Mouse (Mus musculus) heart, embryonic 12.5 days (tissue): Measurements from ENCODE around the gene Map1b. TPM values are rescaled to one million over a fixed set of nuclear protein-coding genes. Genes with fewer than 3 reads are reported as not detected.

Experiments used
- ATAC-seq: fragments of 200-750 bp; cut with Nextera tagmentation; 2 replicates; pipeline ENCODE4 v1.8.0; 2017; ENCODE audit warnings: moderate TSS enrichment, moderate library complexity; ENCODE audit not compliant: insufficient number of reproducible peaks, low FRiP score
- H3K27ac ChIP-seq: fragments of 300-500 bp; sonication (generic); 2 replicates; pipeline ENCODE4 v1.5.1; 2016; ENCODE audit warnings: mild to moderate bottlenecking, moderate library complexity; ENCODE audit not compliant: poor library complexity, severe bottlenecking
- H3K27me3 ChIP-seq: fragments of 300-500 bp; sonication (generic); replicated peaks from 2 replicates; pipeline ENCODE4 v1.6.1; 2016; ENCODE audit warnings: mild to moderate bottlenecking, moderate library complexity
- H3K36me3 ChIP-seq: fragments of 300-500 bp; sonication (generic); 2 replicates; pipeline ENCODE4 v1.6.1; 2016; ENCODE audit warnings: mild to moderate bottlenecking, moderate library complexity
- H3K4me1 ChIP-seq: fragments of 300-500 bp; sonication (generic); replicated peaks from 2 replicates; pipeline ENCODE4 v1.6.1; 2016; ENCODE audit warnings: mild to moderate bottlenecking
- H3K4me2 ChIP-seq: fragments of 300-500 bp; sonication (generic); 2 replicates; pipeline ENCODE4 v1.6.1; 2016; ENCODE audit warnings: mild to moderate bottlenecking, moderate library complexity
- H3K4me3 ChIP-seq: fragments of 300-500 bp; sonication (generic); 2 replicates; pipeline ENCODE4 v1.5.1; 2016; ENCODE audit warnings: mild to moderate bottlenecking
- H3K9ac ChIP-seq: fragments of 300-500 bp; sonication (generic); 2 replicates; pipeline ENCODE4 v1.6.1; 2016; ENCODE audit warnings: mild to moderate bottlenecking, moderate library complexity
- H3K9me3 ChIP-seq: fragments of 300-500 bp; sonication (generic); replicated peaks from 2 replicates; pipeline ENCODE4 v1.6.1; 2016; ENCODE audit warnings: mild to moderate bottlenecking, moderate library complexity
- WGBS: fragments of 180-500 bp; shearing (Covaris S2); methylation state at CpG from one replicate; pipeline ENCODE4 v1.1.7; 2016; 5-methylcytosine and 5-hydroxymethylcytosine counted together
- polyA plus RNA-seq: library from polyadenylated mRNA; unstranded; fragments of >200 nt; fragmentation: Nextera tagmentation; extraction: Ambion mirVana; gene quantifications from 2 replicates; pipeline ENCODE4 v1.2.1, GENCODE M21; 2016

The Map1b gene
- polyA plus RNA-seq, 1 experiment from 2014 or later = 151 TPM

GRCm38 (mm10) chr13:99447002-99447401, 69.3 kb downstream of the Map1b start:
- no peak overlapping the region for H3K27ac ChIP-seq
- H3K9ac ChIP-seq = no peak overlapping the region
- no peaks in the 10 kb centered on the region for H3K27me3 ChIP-seq
- H3K36me3 ChIP-seq = peaks cover 21% of the 10 kb centered on the region
- no peak for ATAC-seq
- WGBS = 77% methylated on average over 7 of the region's 7 CpGs
- no peaks in the 10 kb centered on the region for H3K9me3 ChIP-seq
- no peak overlapping the region for H3K4me2 ChIP-seq
- H3K4me3 ChIP-seq = no peak overlapping the region
- H3K4me1 ChIP-seq = peaks cover 35% of the 10 kb centered on the region

- H3K4me1 ChIP-seq = peaks cover 26% of the 10 kb centered on the region
- no peaks in the 10 kb centered on the region for H3K9me3 ChIP-seq
- no peak overlapping the region for H3K27ac ChIP-seq
- WGBS = 13% methylated on average over 6 of the region's 6 CpGs
- H3K9ac ChIP-seq = no peak overlapping the region
- no peak; the same call in 1 of the 2 replicates for ATAC-seq
- H3K4me3 ChIP-seq = no peak overlapping the region
- H3K36me3 ChIP-seq = peaks cover 40% of the 10 kb centered on the region
- H3K27me3 ChIP-seq = no peaks in the 10 kb centered on the region
- no peak overlapping the region for H3K4me2 ChIP-seq
Measured at GRCm38 (mm10) chr13:99444880-99445279, 71.5 kb downstream of the Map1b start.

GRCm38 (mm10) chr13:99444431-99444871, 71.9 kb downstream of the Map1b start:
- Histone ChIP-seq H3K36me3 (peaks cover 44% of the 10 kb centered on the region), H3K9me3 (no peaks in the 10 kb centered on the region), H3K27me3 (no peaks in the 10 kb centered on the region), H3K4me3 (no peak overlapping the region), H3K4me2 (no peak overlapping the region), H3K4me1 (peaks cover 22% of the 10 kb centered on the region), H3K27ac (no peak overlapping the region), H3K9ac (no peak overlapping the region)
- WGBS = 35% methylated on average over 10 of the region's 10 CpGs
- no peak for ATAC-seq

GRCm38 (mm10) chr13:99443484-99444175, 72.7 kb downstream of the Map1b start:
- ATAC-seq = no peak
- Histone ChIP-seq H3K27me3 (no peaks in the 10 kb centered on the region), H3K27ac (no peak overlapping the region), H3K36me3 (peaks cover 49% of the 10 kb centered on the region), H3K4me2 (no peak overlapping the region), H3K4me3 (no peak overlapping the region), H3K4me1 (peaks cover 21% of the 10 kb centered on the region), H3K9ac (no peak overlapping the region), H3K9me3 (no peaks in the 10 kb centered on the region)
- 81% methylated on average over 7 of the region's 7 CpGs for WGBS

GRCm38 (mm10) chr13:99442434-99443249, 73.7 kb downstream of the Map1b start:
- H3K4me3 ChIP-seq = no peak overlapping the region
- 77% methylated on average over 12 of the region's 12 CpGs for WGBS
- no peak for ATAC-seq
- H3K4me2 ChIP-seq = no peak overlapping the region
- peaks cover 22% of the 10 kb centered on the region for H3K4me1 ChIP-seq
- no peaks in the 10 kb centered on the region for H3K27me3 ChIP-seq
- H3K9me3 ChIP-seq = no peaks in the 10 kb centered on the region
- no peak overlapping the region for H3K9ac ChIP-seq
- H3K36me3 ChIP-seq = peaks cover 52% of the 10 kb centered on the region
- no peak overlapping the region for H3K27ac ChIP-seq

- WGBS = 77% methylated on average over 18 of the region's 18 CpGs
- peaks cover 57% of the 10 kb centered on the region for H3K36me3 ChIP-seq
- H3K4me3 ChIP-seq = no peak overlapping the region
- no peak overlapping the region for H3K4me2 ChIP-seq
- H3K27ac ChIP-seq = no peak overlapping the region
- H3K9me3 ChIP-seq = no peaks in the 10 kb centered on the region
- H3K9ac ChIP-seq = no peak overlapping the region
- H3K4me1 ChIP-seq = peaks cover 14% of the 10 kb centered on the region
- no peak for ATAC-seq
- H3K27me3 ChIP-seq = no peaks in the 10 kb centered on the region
Measured at GRCm38 (mm10) chr13:99441700-99442433, 74.5 kb downstream of the Map1b start.

- no peak overlapping the region for H3K4me3 ChIP-seq
- H3K9ac ChIP-seq = no peak overlapping the region
- H3K4me2 ChIP-seq = no peak overlapping the region
- H3K4me1 ChIP-seq = peaks cover 12% of the 10 kb centered on the region
- H3K9me3 ChIP-seq = no peaks in the 10 kb centered on the region
- 86% methylated on average over 2 of the region's 2 CpGs for WGBS
- H3K27ac ChIP-seq = no peak overlapping the region
- ATAC-seq = no peak
- no peaks in the 10 kb centered on the region for H3K27me3 ChIP-seq
- H3K36me3 ChIP-seq = peaks cover 68% of the 10 kb centered on the region
Measured at GRCm38 (mm10) chr13:99440228-99440627, 76.1 kb downstream of the Map1b start.

- Histone ChIP-seq H3K4me2 (no peak overlapping the region), H3K9me3 (no peaks in the 10 kb centered on the region), H3K27ac (no peak overlapping the region), H3K36me3 (peaks cover 76% of the 10 kb centered on the region), H3K4me1 (0 out of 2 replicates have a peak, but pooled peaks cover 5% of the 10 kb centered on the region), H3K4me3 (no peak overlapping the region), H3K9ac (no peak overlapping the region), H3K27me3 (no peaks in the 10 kb centered on the region)
- WGBS = 85% methylated on average over 5 of the region's 5 CpGs
- no peak for ATAC-seq
Measured at GRCm38 (mm10) chr13:99439357-99439756, 77.0 kb downstream of the Map1b start.

- Histone ChIP-seq H3K4me3 (no peak overlapping the region), H3K27ac (no peak overlapping the region), H3K4me2 (no peak overlapping the region), H3K27me3 (no peaks in the 10 kb centered on the region), H3K9me3 (no peaks in the 10 kb centered on the region), H3K9ac (no peak overlapping the region), H3K36me3 (peaks cover 85% of the 10 kb centered on the region), H3K4me1 (0 out of 2 replicates have a peak, but pooled peaks cover 3% of the 10 kb centered on the region)
- no peak for ATAC-seq
Measured at GRCm38 (mm10) chr13:99437051-99437450, 79.3 kb downstream of the Map1b start.

GRCm38 (mm10) chr13:99434494-99434893, 81.8 kb downstream of the Map1b start:
- Histone ChIP-seq H3K27me3 (no peaks in the 10 kb centered on the region), H3K9ac (no peak overlapping the region), H3K9me3 (no peaks in the 10 kb centered on the region), H3K4me2 (no peak overlapping the region), H3K4me1 (0 out of 2 replicates have a peak, but pooled peaks cover 3% of the 10 kb centered on the region), H3K4me3 (no peak overlapping the region), H3K36me3 (peaks cover 85% of the 10 kb centered on the region), H3K27ac (no peak overlapping the region)
- no peak for ATAC-seq
- WGBS = 90% methylated on average over 9 of the region's 9 CpGs
